Mouse (Mus musculus) embryonic facial prominence, embryonic 15.5 days (tissue): ENCODE data around the gene Rbm19. TPM values are rescaled to one million over a fixed set of nuclear protein-coding genes. Genes with fewer than 3 reads are reported as not detected.
"Not testable (repeated sequence)": the region's sequence is repeated elsewhere in the genome, so short reads cannot be mapped to it uniquely, and the experiment has no call there.

Experiments
- ATAC-seq: fragments of 200-750 bp; cut with Nextera tagmentation; 2 replicates; pipeline ENCODE4 v1.8.0; 2017; ENCODE audit warnings: low read depth, moderate TSS enrichment; ENCODE audit not compliant: insufficient number of reproducible peaks, low FRiP score, low TSS enrichment
- H3K27ac ChIP-seq: fragments of 300-500 bp; sonication (generic); replicated peaks from 2 replicates; pipeline ENCODE4 v1.5.1; 2015; ENCODE audit warnings: mild to moderate bottlenecking, inconsistent platforms
- H3K27me3 ChIP-seq: fragments of 300-500 bp; sonication (generic); 2 replicates; pipeline ENCODE4 v1.6.1; 2015; ENCODE audit warnings: inconsistent platforms
- H3K36me3 ChIP-seq: fragments of 300-500 bp; sonication (generic); 2 replicates; pipeline ENCODE4 v1.6.1; 2015; ENCODE audit warnings: mild to moderate bottlenecking, inconsistent platforms
- H3K4me1 ChIP-seq: fragments of 300-500 bp; sonication (generic); 2 replicates; pipeline ENCODE4 v1.6.1; 2015; ENCODE audit warnings: inconsistent platforms
- H3K4me2 ChIP-seq: fragments of 300-500 bp; sonication (generic); replicated peaks from 2 replicates; pipeline ENCODE4 v1.6.1; 2015; ENCODE audit warnings: mild to moderate bottlenecking, inconsistent platforms
- H3K4me3 ChIP-seq: fragments of 300-500 bp; sonication (generic); replicated peaks from 2 replicates; pipeline ENCODE4 v1.5.1; 2015; ENCODE audit warnings: mild to moderate bottlenecking, inconsistent platforms
- H3K9ac ChIP-seq: fragments of 300-500 bp; sonication (generic); 2 replicates; pipeline ENCODE4 v1.6.1; 2015; ENCODE audit warnings: inconsistent platforms
- H3K9me3 ChIP-seq: fragments of 300-500 bp; sonication (generic); replicated peaks from 2 replicates; pipeline ENCODE4 v1.6.1; 2016; ENCODE audit warnings: inconsistent platforms
- WGBS: fragments of 180-500 bp; shearing (Covaris S2); methylation state at CpG from one replicate; pipeline ENCODE4 v1.1.7; 2015; 5-methylcytosine and 5-hydroxymethylcytosine counted together
- polyA plus RNA-seq: library from polyadenylated mRNA; unstranded; fragments of >200 nt; fragmentation: Nextera tagmentation; extraction: Ambion mirVana; gene quantifications from 2 replicates; pipeline ENCODE4 v1.2.1, GENCODE M21; 2015

The Rbm19 gene
- polyA plus RNA-seq, 1 experiment from 2014 or later: 21.7 TPM

- H3K36me3 ChIP-seq: no peaks in the 10 kb centered on the region
- H3K4me1 ChIP-seq: no peaks in the 10 kb centered on the region
- no peak for ATAC-seq
- H3K9me3 ChIP-seq: no peaks in the 10 kb centered on the region
- H3K4me3 ChIP-seq: no peak overlapping the region
- H3K4me2 ChIP-seq: no peak overlapping the region
- 23% methylated on average over 12 of the region's 12 CpGs for WGBS
- H3K9ac ChIP-seq: no peak overlapping the region
- H3K27me3 ChIP-seq: no peaks in the 10 kb centered on the region
- no peak overlapping the region for H3K27ac ChIP-seq
These were observed 9.7 kb upstream of the Rbm19 start for GRCm38 (mm10) chr5:120106424-120107073.

- Histone ChIP-seq H3K9me3 (no peaks in the 10 kb centered on the region), H3K27me3 (no peaks in the 10 kb centered on the region), H3K36me3 (peaks cover 7% of the 10 kb centered on the region), H3K27ac (no peak overlapping the region), H3K4me3 (no peak overlapping the region), H3K9ac (no peak overlapping the region), H3K4me1 (peaks cover 9% of the 10 kb centered on the region; the same call in 1 of the 2 replicates), H3K4me2 (no peak overlapping the region)
- ATAC-seq: no peak
- 79% methylated on average over 12 of the region's 12 CpGs for WGBS
These were observed 1.9 kb upstream of the Rbm19 start for GRCm38 (mm10) chr5:120114361-120114760.

- H3K9ac ChIP-seq, H3K4me1 ChIP-seq, H3K9me3 ChIP-seq, H3K27ac ChIP-seq, H3K27me3 ChIP-seq, ATAC-seq: not testable (repeated sequence)
- 52% methylated on average over 3 of the region's 3 CpGs for WGBS
- H3K4me2 ChIP-seq: peak overlapping the region; percentile 81
- H3K4me3 ChIP-seq: peak overlapping the region; percentile 87
- peaks cover 35% of the 10 kb centered on the region for H3K36me3 ChIP-seq
These were observed 896 bp downstream of the Rbm19 start for GRCm38 (mm10) chr5:120117161-120117560.

GRCm38 (mm10) chr5:120124881-120125690 lies 8.8 kb downstream of the Rbm19 start:
- Histone ChIP-seq H3K27ac (no peak overlapping the region), H3K27me3 (no peaks in the 10 kb centered on the region), H3K36me3 (peaks cover 98% of the 10 kb centered on the region), H3K9ac (no peak overlapping the region), H3K4me3 (no peak overlapping the region), H3K4me1 (no peaks in the 10 kb centered on the region), H3K4me2 (no peak overlapping the region), H3K9me3 (no peaks in the 10 kb centered on the region)
- ATAC-seq: 0 out of 2 replicates have a peak, but pooled peaks have one; percentile 22
- WGBS: 76% methylated on average over 16 of the region's 16 CpGs

- no peak for ATAC-seq
- H3K9me3 ChIP-seq: no peaks in the 10 kb centered on the region
- WGBS: 53% methylated on average over 10 of the region's 10 CpGs
- no peaks in the 10 kb centered on the region for H3K27me3 ChIP-seq
- no peak overlapping the region for H3K27ac ChIP-seq
- H3K4me3 ChIP-seq: no peak overlapping the region
- H3K4me1 ChIP-seq: no peaks in the 10 kb centered on the region
- H3K9ac ChIP-seq: no peak overlapping the region
- H3K36me3 ChIP-seq: peaks cover 87% of the 10 kb centered on the region
- no peak overlapping the region for H3K4me2 ChIP-seq
These were observed 11.4 kb downstream of the Rbm19 start for GRCm38 (mm10) chr5:120127641-120128040.

GRCm38 (mm10) chr5:120128511-120128910 lies 12.2 kb downstream of the Rbm19 start:
- Histone ChIP-seq H3K36me3 (peaks cover 87% of the 10 kb centered on the region), H3K9ac (no peak overlapping the region), H3K4me2 (no peak overlapping the region), H3K27me3 (no peaks in the 10 kb centered on the region), H3K9me3 (no peaks in the 10 kb centered on the region), H3K4me1 (no peaks in the 10 kb centered on the region), H3K4me3 (no peak overlapping the region), H3K27ac (no peak overlapping the region)
- WGBS: 92% methylated on average over 5 of the region's 5 CpGs
- no peak for ATAC-seq

- ATAC-seq: no peak
- no peaks in the 10 kb centered on the region for H3K9me3 ChIP-seq
- H3K4me1 ChIP-seq: no peaks in the 10 kb centered on the region
- peaks cover 83% of the 10 kb centered on the region for H3K36me3 ChIP-seq
- no peak overlapping the region for H3K4me2 ChIP-seq
- WGBS: 89% methylated on average over 7 of the region's 7 CpGs
- no peak overlapping the region for H3K4me3 ChIP-seq
- H3K9ac ChIP-seq: no peak overlapping the region
- no peak overlapping the region for H3K27ac ChIP-seq
- no peaks in the 10 kb centered on the region for H3K27me3 ChIP-seq
These were observed 12.8 kb downstream of the Rbm19 start for GRCm38 (mm10) chr5:120129070-120129469.

- Histone ChIP-seq H3K36me3 (peaks cover 76% of the 10 kb centered on the region), H3K4me2 (no peak overlapping the region), H3K9ac (no peak overlapping the region), H3K27me3 (no peaks in the 10 kb centered on the region), H3K4me3 (no peak overlapping the region), H3K27ac (no peak overlapping the region), H3K4me1 (no peaks in the 10 kb centered on the region), H3K9me3 (no peaks in the 10 kb centered on the region)
- 88% methylated on average over 7 of the region's 7 CpGs for WGBS
- no peak for ATAC-seq
These were observed 13.5 kb downstream of the Rbm19 start for GRCm38 (mm10) chr5:120129761-120130160.

- Histone ChIP-seq H3K9ac (no peak overlapping the region), H3K4me1 (no peaks in the 10 kb centered on the region), H3K36me3 (peaks cover 72% of the 10 kb centered on the region), H3K4me3 (no peak overlapping the region), H3K9me3 (no peaks in the 10 kb centered on the region), H3K4me2 (no peak overlapping the region), H3K27me3 (no peaks in the 10 kb centered on the region), H3K27ac (no peak overlapping the region)
- ATAC-seq: no peak
- 93% methylated on average over 2 of the region's 2 CpGs for WGBS
These were observed 13.9 kb downstream of the Rbm19 start for GRCm38 (mm10) chr5:120130163-120130562.

GRCm38 (mm10) chr5:120131600-120131999 lies 15.3 kb downstream of the Rbm19 start:
- H3K4me1 ChIP-seq: no peaks in the 10 kb centered on the region
- no peak overlapping the region for H3K4me2 ChIP-seq
- H3K9ac ChIP-seq: no peak overlapping the region
- no peak for ATAC-seq
- peaks cover 61% of the 10 kb centered on the region for H3K36me3 ChIP-seq
- H3K27me3 ChIP-seq: no peaks in the 10 kb centered on the region
- WGBS: 58% methylated on average over 5 of the region's 5 CpGs
- no peak overlapping the region for H3K4me3 ChIP-seq
- no peaks in the 10 kb centered on the region for H3K9me3 ChIP-seq
- H3K27ac ChIP-seq: no peak overlapping the region

- Histone ChIP-seq H3K36me3 (peaks cover 53% of the 10 kb centered on the region), H3K4me1 (no peaks in the 10 kb centered on the region), H3K27ac (no peak overlapping the region), H3K4me2 (no peak overlapping the region), H3K4me3 (no peak overlapping the region), H3K27me3 (no peaks in the 10 kb centered on the region), H3K9ac (no peak overlapping the region), H3K9me3 (no peaks in the 10 kb centered on the region)
- 45% methylated on average over 6 of the region's 6 CpGs for WGBS
- no peak for ATAC-seq
These were observed 17.7 kb downstream of the Rbm19 start for GRCm38 (mm10) chr5:120134000-120134399.
